Mouse (Mus musculus) granulocyte monocyte progenitor cell, adult 5-6 weeks (primary cell): ENCODE data around the gene Nmb. TPM values are rescaled to one million over a fixed set of nuclear protein-coding genes. Genes with fewer than 3 reads are reported as not detected.
"Not testable (repeated sequence)": the region's sequence is repeated elsewhere in the genome, so short reads cannot be mapped to it uniquely, and the experiment has no call there.

Source experiments
- ATAC-seq: replicated peaks from 2 replicates; pipeline ENCODE4 v1.8.0; 2016; ENCODE audit warnings: mild to moderate bottlenecking, moderate TSS enrichment, inconsistent platforms; ENCODE audit not compliant: poor library complexity, severe bottlenecking
- total RNA-seq, 2 experiments: library from RNA; stranded (forward) in 1 of 2; stranded (reverse) in 1 of 2; fragments of 200-712, 200-1000 nt in 1 of 2; fragments of >200 nt in 1 of 2; fragmentation: Nextera tagmentation in 1 of 2; gene quantifications; 2 replicates each; pipeline ENCODE4 v1.2.3; 2014 to 2017

The Nmb gene
- total RNA-seq (2014; fragmentation: Nextera tagmentation) (5.0 TPM in 1 of 2 replicates, not detected in the other), total RNA-seq (2017) (1.4 TPM in 1 of 2 replicates, not detected in the other)

DNA sequence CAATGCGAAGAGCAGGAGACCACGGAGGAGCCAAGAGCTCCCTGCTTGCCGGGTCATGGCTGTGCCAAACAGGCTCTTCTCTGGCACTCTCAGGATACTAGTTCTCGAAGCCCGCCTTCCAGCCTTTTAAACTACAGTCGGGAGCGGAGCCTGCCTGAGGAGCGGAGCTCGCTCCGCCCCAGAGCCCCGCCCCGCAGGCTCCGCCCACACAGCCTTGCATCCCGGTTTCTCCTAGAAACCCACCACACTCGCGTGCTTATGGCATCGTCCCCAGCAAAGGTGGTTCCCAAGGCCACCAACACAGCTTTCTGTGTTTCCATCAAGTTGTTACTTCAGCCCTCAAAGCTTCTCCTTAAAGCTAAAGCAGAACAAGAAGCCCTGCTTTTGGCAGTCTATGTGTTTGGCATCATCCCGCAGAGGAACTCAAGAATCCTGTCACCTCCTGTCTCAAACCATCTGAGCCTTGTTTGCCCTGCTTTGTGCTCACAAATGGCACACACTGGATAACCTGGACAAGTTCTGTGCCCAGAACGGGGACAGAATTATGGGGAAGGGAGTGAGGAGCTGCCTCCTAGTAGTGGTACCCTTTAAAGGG lies at the start of gene Nmb:
Gene Nmb (minus strand): TSS at position 156 of the 595 bp plus-strand sequence.
- ATAC-seq = peak; percentile 45

DNA sequence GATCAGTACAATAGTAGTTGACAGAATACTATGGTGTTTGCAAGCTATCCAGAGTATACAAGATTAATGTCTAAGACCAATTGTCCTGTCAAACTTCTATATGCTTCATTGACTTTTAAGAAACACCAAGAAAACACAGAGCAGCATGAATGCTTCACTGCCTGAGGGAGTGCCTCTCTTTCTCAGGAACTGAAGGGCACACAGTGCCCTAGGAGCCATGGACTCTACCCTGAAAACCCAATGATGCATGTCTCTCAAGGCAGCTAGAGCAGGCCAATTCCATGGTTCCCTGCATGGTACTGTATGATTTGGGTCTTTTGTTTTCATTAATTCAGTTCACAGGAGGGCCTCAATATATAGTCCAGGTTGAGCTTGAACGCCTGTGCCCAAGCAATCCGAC lies 49.4 kb upstream of the Nmb start:
- no peak for ATAC-seq

- no peak for ATAC-seq
Observed at GRCm38 (mm10) chr7:80952140-80952539, 47.3 kb upstream of the Nmb start.

GRCm38 (mm10) chr7:80951461-80951860 lies 46.6 kb upstream of the Nmb start:
- ATAC-seq = no peak

GRCm38 (mm10) chr7:80947445-80948350 lies 42.8 kb upstream of the Nmb start, which contains the start of gene Sec11a:
TSS of gene Sec11a (minus strand) at chr7:80947780.
- peak; percentile 96 for ATAC-seq

GRCm38 (mm10) chr7:80939808-80940207 lies 34.9 kb upstream of the Nmb start:
- no peak for ATAC-seq

DNA sequence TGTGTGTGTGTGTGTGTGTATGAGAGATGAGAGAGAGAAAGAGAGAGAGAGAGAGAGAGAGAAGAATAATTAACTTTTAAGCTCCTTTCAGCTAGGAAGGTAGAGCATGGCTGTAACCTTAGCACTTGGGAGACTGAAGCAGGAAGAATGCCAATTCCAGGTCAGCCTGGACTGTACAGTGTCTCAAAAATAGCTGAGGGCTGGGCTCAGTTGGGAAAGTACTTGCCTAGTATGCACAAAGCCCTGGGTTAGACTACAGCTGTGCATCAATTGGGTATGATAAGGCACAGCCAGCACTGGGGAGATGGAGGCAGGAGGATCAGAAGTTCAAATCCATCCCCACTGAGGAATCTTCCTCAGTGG lies 32.4 kb upstream of the Nmb start:
- not testable (repeated sequence) for ATAC-seq

DNA sequence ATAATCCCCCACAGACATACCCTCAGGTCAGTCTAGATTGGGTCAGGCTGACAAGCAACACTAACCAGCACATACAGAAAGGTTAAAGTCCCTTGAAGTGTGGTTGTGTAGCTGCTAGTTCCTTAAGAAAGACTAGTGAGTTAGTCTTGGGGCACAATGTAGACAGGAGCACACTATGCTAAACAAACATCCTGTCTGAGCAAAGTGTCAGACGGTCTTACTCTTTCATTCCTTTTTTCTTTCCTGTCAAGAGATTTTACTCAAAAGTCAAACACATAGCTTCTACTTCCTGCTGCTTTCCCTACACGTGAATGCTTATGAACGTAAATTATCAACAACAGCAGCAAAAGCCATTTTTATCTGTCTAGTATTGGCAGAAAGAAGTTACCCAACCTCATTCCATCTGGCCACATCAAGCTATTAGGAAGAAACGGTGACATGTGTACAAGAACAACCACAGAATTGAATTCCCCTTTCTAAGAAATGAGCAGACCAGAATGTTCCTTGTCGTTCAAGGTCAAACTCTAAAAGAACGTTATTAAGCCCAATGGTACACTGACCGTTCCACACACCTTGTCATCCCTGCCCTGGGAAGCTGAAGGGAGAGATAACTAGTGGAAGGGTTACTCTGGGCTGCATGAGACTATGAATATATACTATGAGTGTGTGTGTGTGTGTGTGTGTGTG lies 31.9 kb upstream of the Nmb start:
- peak; percentile 14; the same call in 1 of the 2 replicates for ATAC-seq

DNA sequence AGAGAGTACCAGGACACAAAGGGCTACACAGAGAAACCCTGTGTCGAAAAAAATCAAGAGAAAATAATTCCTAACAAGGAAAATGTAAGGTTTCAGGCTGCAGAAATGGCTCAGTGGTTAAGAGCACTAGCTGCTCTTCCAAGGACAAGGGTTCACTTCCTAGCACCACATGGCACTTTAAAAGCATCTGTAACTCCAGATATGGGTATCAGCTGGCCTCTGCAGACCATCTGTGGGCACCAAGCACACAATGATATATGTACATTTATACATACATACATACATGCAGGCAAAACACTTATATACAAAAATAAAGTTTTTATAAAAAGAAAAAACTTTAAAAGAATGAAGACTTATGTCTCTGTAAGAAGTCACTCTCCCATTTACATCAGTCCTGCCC lies 31.0 kb upstream of the Nmb start:
- no peak for ATAC-seq

- no peak for ATAC-seq
Observed at GRCm38 (mm10) chr7:80932777-80933176, 27.9 kb upstream of the Nmb start.

DNA sequence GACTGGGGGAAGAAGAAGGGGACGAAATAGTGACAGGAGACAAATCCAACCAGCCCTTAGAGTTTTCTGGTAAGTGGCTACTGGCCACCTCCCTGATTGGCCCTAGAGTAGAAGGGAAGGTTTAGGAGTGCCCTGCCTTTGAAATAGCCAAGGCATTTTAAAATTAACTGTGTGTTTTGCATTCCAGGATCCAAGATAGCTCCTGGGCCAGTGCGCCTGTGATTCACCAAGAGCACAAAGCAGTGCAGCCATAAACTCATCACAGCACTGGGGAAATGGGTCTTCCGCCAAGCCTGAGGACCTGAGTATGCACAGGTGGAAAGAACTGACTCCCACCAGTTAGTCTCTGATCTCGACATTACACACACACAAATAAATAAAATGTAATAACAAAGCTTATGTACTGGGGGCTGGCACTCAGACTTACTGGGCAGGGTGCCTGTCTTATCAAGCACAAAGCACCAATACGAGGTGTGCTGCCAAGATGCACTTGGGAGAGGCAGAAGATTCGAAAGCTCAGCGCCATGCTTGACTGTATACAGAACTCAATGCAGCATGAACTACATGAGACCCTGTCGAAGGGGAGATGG lies 26.8 kb upstream of the Nmb start:
- no peak for ATAC-seq

DNA sequence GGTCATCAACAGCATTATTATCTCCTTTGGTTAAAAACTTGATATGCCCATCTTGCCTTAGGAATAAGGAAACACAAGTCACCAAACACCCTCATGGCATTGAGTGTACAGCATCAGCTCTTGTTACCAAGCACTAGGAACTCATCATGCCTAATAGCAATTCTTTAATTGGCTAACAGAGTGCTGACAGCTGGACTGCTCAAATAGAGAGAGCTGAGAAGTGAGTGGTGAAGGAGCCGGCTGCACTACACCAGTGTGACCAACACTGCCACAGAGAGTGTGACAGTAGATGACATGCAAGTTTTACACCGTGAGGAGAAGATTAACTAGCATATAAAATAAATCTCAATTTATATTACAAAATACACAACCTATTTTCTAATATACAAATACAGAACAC lies 18.3 kb upstream of the Nmb start:
- no peak for ATAC-seq

GRCm38 (mm10) chr7:80919647-80920008 lies 14.8 kb upstream of the Nmb start:
- ATAC-seq = no peak

DNA sequence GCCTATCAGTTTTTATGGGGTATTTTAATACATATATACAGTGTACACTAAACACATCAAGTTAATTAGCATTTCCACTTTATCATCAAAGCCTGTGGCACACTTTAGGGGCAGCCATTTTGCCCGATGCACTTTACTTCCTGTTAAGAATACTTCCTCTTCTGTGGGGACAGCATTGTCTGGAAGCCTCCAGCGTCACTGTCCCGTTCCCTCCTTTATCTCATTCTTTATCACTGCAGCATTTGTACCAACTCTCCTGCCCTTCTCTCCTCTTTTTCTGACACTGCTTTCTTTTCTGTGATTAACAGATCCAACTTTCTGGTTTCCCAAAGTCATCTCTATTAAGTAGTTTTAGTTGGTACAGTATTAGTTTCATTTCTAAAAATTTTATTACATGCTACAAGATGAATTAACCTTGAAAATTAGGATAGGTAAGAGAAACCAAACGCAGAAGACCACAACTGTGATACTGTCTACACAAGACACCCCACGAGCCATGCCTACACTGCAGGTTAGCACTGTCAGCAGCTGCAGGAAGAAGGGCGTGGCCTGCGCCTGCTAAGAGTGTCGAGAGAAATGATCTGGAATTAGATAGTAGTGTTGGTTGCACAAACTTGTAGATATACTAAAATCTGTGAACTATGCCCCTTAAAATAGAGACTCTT lies 14.2 kb upstream of the Nmb start:
- ATAC-seq = peak; percentile 89

DNA sequence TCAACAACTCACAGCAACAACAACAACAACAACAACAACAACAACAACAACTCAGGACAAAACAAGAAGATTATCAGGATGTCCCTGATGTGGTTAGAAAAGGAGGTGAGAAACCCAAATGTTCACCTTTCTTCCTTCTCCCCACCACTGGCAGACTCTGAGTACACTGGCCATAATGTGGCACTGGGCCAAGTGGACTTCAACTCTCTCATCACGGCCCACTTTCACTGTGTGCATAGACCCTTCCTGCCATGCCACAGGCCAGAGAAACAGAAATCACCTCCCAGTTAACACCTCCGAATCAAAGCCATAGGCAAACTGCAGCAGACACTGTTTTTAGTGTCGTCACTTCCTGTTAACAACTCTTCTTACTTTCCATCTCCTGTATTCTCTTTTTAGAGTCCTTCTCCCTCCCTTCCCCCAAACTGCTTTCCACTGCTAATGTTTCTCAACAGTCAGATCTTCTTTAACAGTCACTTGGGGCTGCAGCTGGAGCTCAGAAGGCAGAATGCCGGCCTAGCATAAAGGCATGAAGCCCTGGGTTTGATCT lies 13.1 kb upstream of the Nmb start:
- ATAC-seq = peak; percentile 43

DNA sequence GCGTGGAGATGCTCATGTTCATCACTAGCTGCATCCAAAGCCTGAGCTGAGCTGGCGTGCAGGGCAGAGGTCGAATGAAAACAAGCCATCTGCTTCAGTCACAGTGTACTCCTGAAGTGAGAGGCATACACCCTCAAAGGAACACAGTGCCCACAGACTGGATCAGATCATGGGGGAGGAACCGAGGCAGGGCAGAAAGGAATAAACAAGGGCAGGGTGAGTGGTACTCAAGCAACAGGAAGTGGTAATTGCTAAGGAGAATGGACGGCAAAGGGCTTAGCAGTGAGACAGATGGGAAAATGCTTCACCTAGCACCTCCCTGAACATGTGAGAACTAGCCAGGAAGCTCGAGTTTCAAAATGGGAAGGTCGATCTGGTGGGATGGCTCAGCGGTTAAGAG lies 7.6 kb upstream of the Nmb start:
- ATAC-seq = no peak

GRCm38 (mm10) chr7:80911053-80911452 lies 6.2 kb upstream of the Nmb start:
- no peak for ATAC-seq

GRCm38 (mm10) chr7:80903625-80904422 lies 1.1 kb downstream of the Nmb start:
- ATAC-seq = no peak
